Mouse (Mus musculus): Measurements from ENCODE around the gene Sept9.
"Not testable (repeated sequence)": the region's sequence is repeated elsewhere in the genome, so short reads cannot be mapped to it uniquely, and the experiment has no call there.

Sept9 gene

DNA sequence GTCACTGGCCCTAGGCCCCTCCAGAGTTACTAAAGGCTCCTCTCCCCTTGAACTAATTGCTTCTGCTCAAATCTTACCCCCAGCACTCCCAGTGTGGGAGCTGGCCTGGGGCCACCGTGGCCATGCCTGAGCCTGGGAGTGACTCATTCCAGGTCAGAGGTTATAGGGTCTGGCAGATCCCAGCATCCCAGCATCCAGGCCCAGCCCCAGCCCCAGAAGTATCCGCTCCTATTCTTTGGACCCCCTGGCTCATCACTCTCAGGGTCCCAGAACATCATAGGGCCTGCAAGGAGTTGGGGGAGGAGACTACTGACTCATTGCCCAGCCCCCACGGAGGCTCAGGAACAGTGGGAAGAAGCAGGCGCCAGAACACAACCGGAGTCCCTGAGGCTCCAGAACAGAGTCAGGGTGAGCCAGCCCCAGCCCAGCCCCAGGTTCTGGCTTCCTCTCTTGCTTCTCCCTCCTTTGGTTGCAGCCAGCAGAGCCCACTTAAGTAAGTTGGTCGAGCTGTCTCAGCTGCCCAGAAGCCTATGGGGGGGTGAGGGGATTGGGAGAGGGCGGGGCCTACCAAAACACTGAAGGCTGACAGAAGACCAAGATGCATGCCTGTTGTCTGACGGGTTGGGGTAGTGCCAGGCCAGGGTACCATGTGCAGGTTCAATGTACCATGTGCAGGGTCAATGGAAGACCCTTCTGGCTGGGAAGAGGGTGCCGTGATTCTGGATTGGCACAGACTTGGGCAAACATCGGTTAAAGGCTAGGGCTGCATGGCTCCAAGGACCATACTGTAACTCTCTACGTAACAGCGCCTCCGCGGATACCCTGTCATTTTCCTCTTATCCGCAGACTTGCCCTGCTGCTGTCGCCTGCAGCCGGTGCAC is 132.1 kb downstream of the Sept9 start:
- DNase-seq: no peak

DNA sequence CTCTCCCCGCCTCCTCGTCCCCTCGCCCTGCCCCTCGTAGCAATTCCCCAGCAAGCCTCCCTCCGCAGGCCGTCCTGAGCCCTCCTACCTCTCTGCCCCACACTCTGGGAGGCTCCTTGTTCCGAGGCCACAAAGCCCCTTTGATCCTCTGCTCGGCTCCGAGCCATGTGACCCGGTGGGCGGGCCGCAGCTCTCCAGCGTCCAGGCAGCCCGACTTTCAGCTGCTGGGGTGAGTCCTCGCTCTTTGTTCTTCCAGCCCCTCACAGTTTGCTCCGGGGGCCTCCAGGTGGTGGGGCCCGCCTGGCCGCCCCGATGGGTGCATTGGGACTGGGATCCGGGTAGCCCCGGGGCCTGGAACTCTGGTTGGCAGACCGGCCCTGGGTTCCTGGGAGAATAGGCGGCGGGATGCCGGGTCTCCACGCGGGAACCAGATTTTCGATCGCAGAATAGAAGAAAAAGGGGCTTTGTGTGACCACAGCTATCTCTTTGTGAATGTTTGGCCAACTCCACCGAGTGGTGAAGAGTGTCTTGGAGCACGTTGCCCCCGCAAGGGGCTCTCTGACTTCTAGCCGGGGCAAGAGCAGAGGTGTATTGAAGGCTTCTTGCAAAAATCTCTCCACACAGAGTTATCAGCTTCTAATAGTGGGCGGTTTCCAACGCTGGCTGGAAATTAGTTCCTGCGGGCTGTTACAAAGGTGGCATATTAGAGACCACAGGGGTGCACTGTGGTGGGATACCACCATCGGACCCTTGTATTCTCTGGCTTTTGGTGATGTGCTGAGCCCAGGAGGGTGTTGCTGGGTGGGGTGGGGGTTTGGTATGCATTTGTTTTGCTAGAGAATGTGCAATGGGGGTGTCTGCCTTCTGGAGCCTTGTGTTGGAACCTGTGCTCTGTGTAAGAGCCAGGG is 133.0 kb downstream of the Sept9 start:
- DNase-seq: peak; percentile 71

GRCm38 (mm10) chr11:117333150-117333715 is 133.8 kb downstream of the Sept9 start:
- no peak for DNase-seq

DNA sequence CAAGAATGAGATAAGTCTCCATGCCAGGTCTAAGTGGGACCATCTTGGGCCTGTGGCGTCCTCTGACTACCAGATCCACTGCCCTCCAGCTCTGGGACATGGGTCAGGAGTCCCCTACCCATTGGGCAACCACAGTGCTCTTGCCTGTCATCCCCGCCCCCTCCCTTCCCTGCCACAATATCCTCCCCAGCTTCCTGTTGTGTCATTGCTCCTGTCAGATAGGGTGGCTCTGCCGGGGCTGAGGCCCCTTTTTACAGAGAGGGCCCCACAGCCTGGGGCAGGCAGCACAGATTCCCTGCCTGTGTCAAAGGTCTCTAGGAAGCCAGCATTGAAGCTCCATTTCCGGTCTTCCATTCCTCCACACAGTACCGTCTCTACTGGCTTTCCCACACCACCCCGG is 134.6 kb downstream of the Sept9 start:
- DNase-seq: no peak

GRCm38 (mm10) chr11:117335146-117335545 is 135.7 kb downstream of the Sept9 start:
- no peak for DNase-seq

DNA sequence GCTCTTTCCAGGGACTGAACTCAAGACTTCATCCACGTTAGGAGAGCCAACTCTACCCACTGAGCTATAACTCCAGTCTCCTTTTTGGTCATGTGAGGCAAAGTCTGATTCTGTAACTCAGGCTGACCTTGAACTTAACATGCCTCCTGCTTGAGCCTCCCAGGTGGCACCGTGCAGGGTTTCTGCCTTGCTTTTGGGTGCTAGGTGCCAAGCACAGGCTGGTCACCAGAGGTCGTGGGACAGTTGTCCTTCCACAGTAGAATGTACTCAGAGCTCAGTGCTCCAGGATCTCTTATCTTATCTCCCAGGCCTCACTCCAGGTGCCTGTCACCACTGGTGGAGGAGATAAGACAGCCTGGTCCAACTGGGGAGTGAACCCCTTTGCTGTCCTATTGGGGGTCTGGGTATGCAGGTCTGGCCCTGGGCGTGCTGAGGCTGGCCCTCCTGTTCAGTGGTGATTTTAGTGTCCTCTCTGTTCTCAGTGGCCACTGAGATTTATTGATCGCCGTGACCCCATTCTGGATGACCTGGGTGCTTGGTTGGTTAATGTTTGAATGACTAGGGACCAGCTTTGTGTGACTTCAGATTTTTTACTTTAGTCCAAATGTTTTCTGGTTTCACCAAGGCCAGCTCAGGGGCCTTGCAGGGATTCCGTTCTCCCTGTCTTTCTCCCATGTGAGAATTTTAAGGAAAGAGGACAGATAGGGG is 136.8 kb downstream of the Sept9 start:
- DNase-seq: no peak

GRCm38 (mm10) chr11:117337749-117338148 is 138.3 kb downstream of the Sept9 start:
- DNase-seq: no peak

GRCm38 (mm10) chr11:117338503-117338902 is 139.0 kb downstream of the Sept9 start:
- no peak for DNase-seq

- no peak for DNase-seq
Observed at GRCm38 (mm10) chr11:117339050-117339449, 139.6 kb downstream of the Sept9 start.

DNA sequence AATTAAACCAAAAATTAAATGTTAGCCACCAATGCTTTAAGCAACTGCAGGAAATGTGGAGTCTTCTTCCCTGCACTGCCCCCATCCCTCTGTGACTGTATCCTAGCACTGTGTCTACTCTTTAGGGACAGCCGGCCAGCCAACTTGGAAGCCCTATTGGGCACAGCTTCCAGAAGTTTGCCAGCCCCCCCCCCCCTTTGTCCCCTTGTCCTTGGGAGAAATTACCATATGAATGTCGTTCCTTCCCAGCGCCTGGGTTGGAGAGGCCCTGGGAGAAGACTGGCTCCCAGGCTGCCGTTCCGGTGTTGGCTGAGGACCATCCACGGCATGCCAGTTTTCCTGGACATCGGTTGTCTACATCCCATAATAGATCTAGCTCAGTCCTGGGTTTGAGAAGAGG is 141.8 kb downstream of the Sept9 start:
- no peak for DNase-seq

GRCm38 (mm10) chr11:117342076-117342475 is 142.6 kb downstream of the Sept9 start:
- no peak for DNase-seq

DNA sequence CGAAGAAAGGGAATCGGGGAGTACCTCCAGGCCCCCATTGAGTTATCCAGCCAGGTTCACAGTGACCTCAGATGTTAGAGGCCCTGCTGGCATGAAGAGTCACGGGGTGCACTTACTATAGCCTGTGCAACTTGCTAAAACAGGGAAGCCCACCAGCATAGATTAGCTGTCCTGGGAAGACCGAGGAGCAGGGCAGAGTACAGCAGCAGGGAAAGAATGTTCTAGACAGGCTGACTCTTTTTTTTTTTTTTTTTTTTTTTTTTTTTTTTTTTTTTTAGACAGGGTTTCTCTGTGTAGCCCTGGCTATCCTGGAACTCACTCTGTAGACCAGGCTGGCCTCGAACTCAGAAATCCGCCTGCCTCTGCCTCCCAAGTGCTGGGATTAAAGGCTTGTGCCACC is 143.0 kb downstream of the Sept9 start:
- DNase-seq: not testable (repeated sequence)

DNA sequence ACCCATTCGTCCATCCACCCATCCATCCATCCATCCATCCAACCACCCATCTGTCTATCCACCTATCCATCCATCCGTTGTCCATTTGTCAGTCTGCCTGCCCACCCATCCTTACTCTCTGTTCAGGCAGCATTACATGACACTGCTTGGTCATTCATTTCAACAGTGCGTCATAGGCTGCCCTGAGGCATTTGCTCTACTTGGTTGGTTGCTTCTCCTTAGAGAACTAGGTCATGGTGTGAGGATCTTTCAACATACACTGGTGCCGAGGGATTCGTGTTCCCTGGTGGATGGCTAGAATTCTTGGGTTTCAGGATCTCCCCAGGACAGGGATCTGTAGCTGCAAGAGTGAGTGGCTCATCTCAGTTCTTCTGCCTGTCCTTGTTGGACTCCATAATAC is 144.3 kb downstream of the Sept9 start:
- no peak for DNase-seq

DNA sequence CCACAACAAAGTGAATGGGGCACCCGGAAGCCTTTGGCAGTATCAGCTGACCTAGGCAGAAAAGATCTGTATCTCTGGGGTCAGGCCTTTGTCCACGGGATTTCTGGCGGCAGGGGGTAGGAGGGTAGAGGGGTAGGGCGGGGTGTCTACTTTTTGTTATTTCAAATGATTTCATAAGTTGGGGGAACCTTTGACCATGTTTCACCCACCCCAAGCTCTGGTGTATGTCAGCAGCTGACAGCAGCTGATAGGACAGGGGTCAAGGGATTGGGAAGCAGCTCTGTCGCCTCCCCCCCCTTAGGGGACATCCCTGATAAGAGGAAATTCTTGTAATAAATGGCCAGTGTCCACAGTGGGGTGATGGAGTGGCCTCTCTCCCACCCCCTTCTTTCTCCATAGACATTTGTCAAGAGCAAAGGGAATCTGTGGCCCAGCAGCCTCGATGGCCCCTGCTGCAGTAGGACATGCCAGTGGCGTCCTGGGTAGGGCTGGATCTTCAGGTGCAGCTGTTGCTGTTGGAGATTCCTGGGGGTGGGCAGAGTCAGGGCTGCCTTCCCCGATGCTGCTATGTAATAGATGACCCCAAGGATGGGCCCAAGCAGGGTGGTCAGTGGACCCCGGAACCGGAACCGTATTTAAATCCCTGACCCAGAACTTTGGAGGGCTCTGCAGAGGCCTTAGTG is 145.0 kb downstream of the Sept9 start:
- DNase-seq: no peak

- no peak for DNase-seq
Observed at GRCm38 (mm10) chr11:117345022-117345765, 145.7 kb downstream of the Sept9 start.

DNA sequence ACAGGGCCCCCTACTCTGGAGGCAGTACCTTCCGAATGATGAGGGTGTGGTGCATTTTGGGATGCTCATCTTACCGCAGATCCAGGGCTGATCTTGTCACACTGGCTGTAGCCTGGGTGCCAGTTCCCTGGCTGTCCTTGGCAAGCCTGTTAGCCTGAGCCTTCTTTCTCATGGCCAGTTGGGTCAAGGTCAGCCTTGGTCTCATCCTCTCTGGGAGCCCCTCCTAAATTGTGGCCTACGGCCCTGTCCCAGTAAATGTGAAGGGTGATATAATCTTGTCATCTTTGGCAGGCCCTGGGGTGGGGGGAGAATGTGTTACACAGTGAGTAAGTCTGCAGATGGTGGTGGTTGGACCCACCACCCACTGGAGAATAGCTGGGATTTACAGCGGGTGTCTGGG is 147.8 kb downstream of the Sept9 start:
- no peak for DNase-seq

DNA sequence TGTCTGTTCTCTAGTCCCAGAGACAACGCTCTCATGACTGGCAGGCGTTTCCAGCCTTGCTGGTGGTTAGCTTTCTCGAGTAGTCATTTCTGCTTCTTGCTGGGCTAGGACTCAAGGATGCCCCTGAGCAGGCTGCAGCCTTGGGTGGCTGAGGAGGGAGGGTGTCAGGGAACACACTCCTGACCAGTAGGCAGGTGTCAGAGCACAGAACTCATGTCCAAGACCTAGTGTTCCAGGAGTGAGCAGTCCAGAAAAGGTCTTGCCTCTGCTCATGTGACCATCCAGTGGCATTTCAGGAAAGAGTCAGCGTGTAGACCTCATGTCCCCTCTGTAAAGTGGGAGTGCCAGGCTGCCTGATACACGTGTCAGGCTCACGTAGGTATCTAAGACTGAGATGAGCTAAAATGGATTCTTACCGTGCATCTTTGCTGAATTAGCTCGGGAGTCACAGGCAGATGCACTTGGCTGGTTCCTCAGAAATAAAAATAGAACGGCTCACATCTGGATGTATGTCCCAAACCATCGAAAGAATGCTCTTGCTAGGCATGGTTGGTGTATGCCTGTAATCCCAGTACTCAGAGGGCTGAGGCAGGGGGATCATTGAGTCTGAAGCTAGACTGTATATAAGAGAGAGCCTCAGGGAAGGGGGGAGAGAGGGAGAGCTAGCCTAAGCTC is 149.1 kb downstream of the Sept9 start:
- no peak for DNase-seq

GRCm38 (mm10) chr11:117349429-117350363 is 150.2 kb downstream of the Sept9 start:
- DNase-seq: no peak

- DNase-seq: no peak
Observed at GRCm38 (mm10) chr11:117350462-117351222, 151.2 kb downstream of the Sept9 start.

Data from right cerebral cortex, postnatal 25 days (tissue).